Mouse (Mus musculus): Measurements from ENCODE around the gene Nup210l. TPM values are rescaled to one million over a fixed set of nuclear protein-coding genes. Genes with fewer than 3 reads are reported as not detected.

Nup210l gene
- polyA plus RNA-seq, 1 experiment from 2014 or later, result 0.53 TPM

GRCm38 (mm10) chr3:90133331-90133730, 29.4 kb downstream of the Nup210l start:
- ATAC-seq (replicated peaks; ENCODE audit: low FRiP score, low TSS enrichment, low read depth), result no peak
- H3K27ac ChIP-seq (ENCODE audit: low read depth), result no peak overlapping the region

GRCm38 (mm10) chr3:90134483-90134882, 30.6 kb downstream of the Nup210l start:
- no peaks in the 10 kb centered on the region for H3K27me3 ChIP-seq (replicated peaks; ENCODE audit: control insufficient read depth, insufficient read depth, low read length)
- H3K4me2 ChIP-seq (ENCODE audit: low read length), result no peak overlapping the region
- no peak overlapping the region for H3K27ac ChIP-seq (ENCODE audit: low read depth)
- H3K9me3 ChIP-seq (ENCODE audit: control insufficient read depth, low read length), result no peaks in the 10 kb centered on the region
- DNase-seq (ENCODE audit: low spot score), result no peak
- no peak overlapping the region for H3K4me3 ChIP-seq (ENCODE audit: low read depth, low read length)
- no peaks in the 10 kb centered on the region for H3K36me3 ChIP-seq (ENCODE audit: control insufficient read depth, insufficient read depth, low read length)
- H3K9ac ChIP-seq (ENCODE audit: low read length), result no peak overlapping the region
- no peak for ATAC-seq (replicated peaks; ENCODE audit: low FRiP score, low TSS enrichment, low read depth)
- 6% methylated on average over 3 of the region's 3 CpGs for WGBS
- H3K4me1 ChIP-seq (replicated peaks; ENCODE audit: control insufficient read depth, insufficient read depth, low read length), result no peaks in the 10 kb centered on the region

More at GRCm38 (mm10) chr3:90133331-90133730, 29.4 kb downstream of the Nup210l start:
- no peak overlapping the region for H3K4me2 ChIP-seq (ENCODE audit: low read length)
- no peaks in the 10 kb centered on the region for H3K4me1 ChIP-seq (replicated peaks; ENCODE audit: control insufficient read depth, insufficient read depth, low read length)
- no peaks in the 10 kb centered on the region for H3K27me3 ChIP-seq (replicated peaks; ENCODE audit: control insufficient read depth, insufficient read depth, low read length)
- H3K9ac ChIP-seq (ENCODE audit: low read length), result no peak overlapping the region
- H3K4me3 ChIP-seq (ENCODE audit: low read depth, low read length), result no peak overlapping the region
- no peaks in the 10 kb centered on the region for H3K9me3 ChIP-seq (ENCODE audit: control insufficient read depth, low read length)
- DNase-seq (ENCODE audit: low spot score), result no peak
- 95% methylated on average over 1 of the region's 1 CpGs for WGBS
- H3K36me3 ChIP-seq (ENCODE audit: control insufficient read depth, insufficient read depth, low read length), result no peaks in the 10 kb centered on the region

- H3K9ac ChIP-seq (ENCODE audit: low read length), result no peak overlapping the region
- H3K4me1 ChIP-seq (replicated peaks; ENCODE audit: control insufficient read depth, insufficient read depth, low read length), result no peaks in the 10 kb centered on the region
- no peak for DNase-seq (ENCODE audit: low spot score)
- H3K27ac ChIP-seq (ENCODE audit: low read depth), result no peak overlapping the region
- WGBS, result 61% methylated on average over 5 of the region's 5 CpGs
- ATAC-seq (replicated peaks; ENCODE audit: low FRiP score, low TSS enrichment, low read depth), result no peak
- H3K27me3 ChIP-seq (replicated peaks; ENCODE audit: control insufficient read depth, insufficient read depth, low read length), result no peaks in the 10 kb centered on the region
- no peaks in the 10 kb centered on the region for H3K36me3 ChIP-seq (ENCODE audit: control insufficient read depth, insufficient read depth, low read length)
- H3K4me3 ChIP-seq (ENCODE audit: low read depth, low read length), result no peak overlapping the region
- H3K9me3 ChIP-seq (ENCODE audit: control insufficient read depth, low read length), result no peaks in the 10 kb centered on the region
- no peak overlapping the region for H3K4me2 ChIP-seq (ENCODE audit: low read length)
Measured at GRCm38 (mm10) chr3:90134993-90135392, 31.1 kb downstream of the Nup210l start.

GRCm38 (mm10) chr3:90136660-90137059, 32.7 kb downstream of the Nup210l start:
- Histone ChIP-seq H3K9me3 (ENCODE audit: control insufficient read depth, low read length) (no peaks in the 10 kb centered on the region), H3K27ac (ENCODE audit: low read depth) (no peak overlapping the region), H3K4me1 (replicated peaks; ENCODE audit: control insufficient read depth, insufficient read depth, low read length) (no peaks in the 10 kb centered on the region), H3K36me3 (ENCODE audit: control insufficient read depth, insufficient read depth, low read length) (no peaks in the 10 kb centered on the region), H3K9ac (ENCODE audit: low read length) (no peak overlapping the region), H3K4me3 (ENCODE audit: low read depth, low read length) (no peak overlapping the region), H3K27me3 (replicated peaks; ENCODE audit: control insufficient read depth, insufficient read depth, low read length) (no peaks in the 10 kb centered on the region), H3K4me2 (ENCODE audit: low read length) (no peak overlapping the region)
- 40% methylated on average over 13 of the region's 13 CpGs for WGBS
- DNase-seq (ENCODE audit: low spot score) (peak; percentile 58), ATAC-seq (replicated peaks; ENCODE audit: low FRiP score, low TSS enrichment, low read depth) (no peak)

- Histone ChIP-seq H3K27ac (ENCODE audit: low read depth) (no peak overlapping the region), H3K9ac (ENCODE audit: low read length) (no peak overlapping the region), H3K4me2 (ENCODE audit: low read length) (no peak overlapping the region), H3K27me3 (replicated peaks; ENCODE audit: control insufficient read depth, insufficient read depth, low read length) (no peaks in the 10 kb centered on the region), H3K4me1 (replicated peaks; ENCODE audit: control insufficient read depth, insufficient read depth, low read length) (no peaks in the 10 kb centered on the region), H3K9me3 (ENCODE audit: control insufficient read depth, low read length) (no peaks in the 10 kb centered on the region), H3K36me3 (ENCODE audit: control insufficient read depth, insufficient read depth, low read length) (no peaks in the 10 kb centered on the region), H3K4me3 (ENCODE audit: low read depth, low read length) (no peak overlapping the region)
- DNase-seq (ENCODE audit: low spot score) (no peak), ATAC-seq (replicated peaks; ENCODE audit: low FRiP score, low TSS enrichment, low read depth) (no peak)
- 80% methylated on average over 1 of the region's 1 CpGs for WGBS
Measured at GRCm38 (mm10) chr3:90137606-90138005, 33.7 kb downstream of the Nup210l start.

- no peaks in the 10 kb centered on the region for H3K36me3 ChIP-seq (ENCODE audit: control insufficient read depth, insufficient read depth, low read length)
- H3K27ac ChIP-seq (ENCODE audit: low read depth), result no peak overlapping the region
- DNase-seq (ENCODE audit: low spot score) (no peak), ATAC-seq (replicated peaks; ENCODE audit: low FRiP score, low TSS enrichment, low read depth) (no peak)
- H3K4me2 ChIP-seq (ENCODE audit: low read length), result no peak overlapping the region
- no peaks in the 10 kb centered on the region for H3K9me3 ChIP-seq (ENCODE audit: control insufficient read depth, low read length)
- H3K4me3 ChIP-seq (ENCODE audit: low read depth, low read length), result no peak overlapping the region
- no peaks in the 10 kb centered on the region for H3K4me1 ChIP-seq (replicated peaks; ENCODE audit: control insufficient read depth, insufficient read depth, low read length)
- WGBS, result 85% methylated on average over 3 of the region's 3 CpGs
- H3K9ac ChIP-seq (ENCODE audit: low read length), result no peak overlapping the region
- H3K27me3 ChIP-seq (replicated peaks; ENCODE audit: control insufficient read depth, insufficient read depth, low read length), result no peaks in the 10 kb centered on the region
Measured at GRCm38 (mm10) chr3:90139962-90140361, 36.0 kb downstream of the Nup210l start.

GRCm38 (mm10) chr3:90145461-90145860, 41.5 kb downstream of the Nup210l start:
- Histone ChIP-seq H3K27me3 (replicated peaks; ENCODE audit: control insufficient read depth, insufficient read depth, low read length) (no peaks in the 10 kb centered on the region), H3K9me3 (ENCODE audit: control insufficient read depth, low read length) (no peaks in the 10 kb centered on the region), H3K4me1 (replicated peaks; ENCODE audit: control insufficient read depth, insufficient read depth, low read length) (no peaks in the 10 kb centered on the region), H3K36me3 (ENCODE audit: control insufficient read depth, insufficient read depth, low read length) (no peaks in the 10 kb centered on the region), H3K4me2 (ENCODE audit: low read length) (no peak overlapping the region), H3K9ac (ENCODE audit: low read length) (no peak overlapping the region), H3K4me3 (ENCODE audit: low read depth, low read length) (no peak overlapping the region), H3K27ac (ENCODE audit: low read depth) (no peak overlapping the region)
- DNase-seq (ENCODE audit: low spot score) (no peak), ATAC-seq (replicated peaks; ENCODE audit: low FRiP score, low TSS enrichment, low read depth) (no peak)
- WGBS, result 70% methylated on average over 3 of the region's 3 CpGs

GRCm38 (mm10) chr3:90146651-90147050, 42.7 kb downstream of the Nup210l start:
- DNase-seq (ENCODE audit: low spot score), result no peak
- H3K4me2 ChIP-seq (ENCODE audit: low read length), result no peak overlapping the region
- H3K9me3 ChIP-seq (ENCODE audit: control insufficient read depth, low read length), result no peaks in the 10 kb centered on the region
- no peaks in the 10 kb centered on the region for H3K4me1 ChIP-seq (replicated peaks; ENCODE audit: control insufficient read depth, insufficient read depth, low read length)
- no peak overlapping the region for H3K4me3 ChIP-seq (ENCODE audit: low read depth, low read length)
- ATAC-seq (replicated peaks; ENCODE audit: low FRiP score, low TSS enrichment, low read depth), result no peak
- no peak overlapping the region for H3K9ac ChIP-seq (ENCODE audit: low read length)
- no peaks in the 10 kb centered on the region for H3K27me3 ChIP-seq (replicated peaks; ENCODE audit: control insufficient read depth, insufficient read depth, low read length)
- no peaks in the 10 kb centered on the region for H3K36me3 ChIP-seq (ENCODE audit: control insufficient read depth, insufficient read depth, low read length)
- no peak overlapping the region for H3K27ac ChIP-seq (ENCODE audit: low read depth)
- 95% methylated on average over 1 of the region's 1 CpGs for WGBS

- ATAC-seq (replicated peaks; ENCODE audit: low FRiP score, low TSS enrichment, low read depth) (no peak), DNase-seq (ENCODE audit: low spot score) (no peak)
- 89% methylated on average over 12 of the region's 12 CpGs for WGBS
- Histone ChIP-seq H3K4me3 (ENCODE audit: low read depth, low read length) (no peak overlapping the region), H3K4me1 (replicated peaks; ENCODE audit: control insufficient read depth, insufficient read depth, low read length) (no peaks in the 10 kb centered on the region), H3K27me3 (replicated peaks; ENCODE audit: control insufficient read depth, insufficient read depth, low read length) (no peaks in the 10 kb centered on the region), H3K9me3 (ENCODE audit: control insufficient read depth, low read length) (no peaks in the 10 kb centered on the region), H3K27ac (ENCODE audit: low read depth) (no peak overlapping the region), H3K36me3 (ENCODE audit: control insufficient read depth, insufficient read depth, low read length) (no peaks in the 10 kb centered on the region), H3K4me2 (ENCODE audit: low read length) (no peak overlapping the region), H3K9ac (ENCODE audit: low read length) (no peak overlapping the region)
Measured at GRCm38 (mm10) chr3:90151086-90151740, 47.3 kb downstream of the Nup210l start.
